Mouse (Mus musculus) CD4-positive, CD25-positive, alpha-beta regulatory T cell, adult 9 weeks (primary cell): ENCODE measurements around the gene Rmi1. TPM values are rescaled to one million over a fixed set of nuclear protein-coding genes. Genes with fewer than 3 reads are reported as not detected.

ENCODE experiments used
- polyA plus RNA-seq: library from polyadenylated mRNA; unstranded; fragments of 100-300 nt; shearing (Covaris generic); gene quantifications from one replicate; pipeline ENCODE4 v1.2.1, GENCODE M21; 2017

Gene Rmi1
- 39.6 TPM for polyA plus RNA-seq

DNA sequence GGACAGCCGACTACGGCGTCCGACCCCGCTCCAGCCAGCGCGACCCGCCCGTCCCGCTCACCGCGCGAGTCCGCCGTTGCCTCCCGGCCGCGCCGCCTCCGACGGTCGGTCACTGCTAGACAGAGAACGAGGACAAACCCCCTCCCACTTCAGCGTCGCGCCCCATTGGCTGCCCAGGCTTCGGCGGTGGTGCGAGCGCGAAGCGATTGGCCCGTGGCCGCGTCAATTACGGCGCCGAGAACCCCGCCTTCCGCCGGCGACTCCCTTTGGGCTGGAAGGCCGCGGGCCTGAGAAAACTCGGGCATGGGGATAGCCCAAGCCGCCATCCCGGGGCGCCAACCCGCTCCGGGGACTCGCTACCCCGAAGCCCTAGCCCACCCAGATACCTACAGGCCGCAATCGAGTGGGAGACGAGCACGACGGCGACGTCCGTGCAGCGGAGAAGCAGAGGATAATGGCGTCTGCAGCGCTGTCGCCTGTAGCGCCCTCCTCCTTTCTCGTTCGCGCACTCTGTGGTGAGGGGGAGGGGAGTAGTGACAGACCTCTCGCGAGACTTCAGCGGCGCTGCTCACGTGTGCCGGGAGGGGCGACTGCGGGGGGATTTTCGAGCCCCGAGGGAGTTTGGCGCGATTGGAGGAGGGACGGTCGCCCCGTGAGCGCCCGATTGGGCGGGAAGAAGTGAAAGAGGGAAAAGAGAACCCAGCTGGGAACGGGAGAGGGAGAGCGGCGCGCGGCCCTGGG lies at the start of gene Rmi1:
Gene Rmi1, plus strand, starts transcription at position 246 of the 741 bp plus-strand sequence.

GRCm38 (mm10) chr13:58358629-58359303 lies 43.3 kb upstream of the Rmi1 start, which contains the start of gene Kif27:
Gene Kif27 (minus strand): TSS chr13:58359122.

DNA sequence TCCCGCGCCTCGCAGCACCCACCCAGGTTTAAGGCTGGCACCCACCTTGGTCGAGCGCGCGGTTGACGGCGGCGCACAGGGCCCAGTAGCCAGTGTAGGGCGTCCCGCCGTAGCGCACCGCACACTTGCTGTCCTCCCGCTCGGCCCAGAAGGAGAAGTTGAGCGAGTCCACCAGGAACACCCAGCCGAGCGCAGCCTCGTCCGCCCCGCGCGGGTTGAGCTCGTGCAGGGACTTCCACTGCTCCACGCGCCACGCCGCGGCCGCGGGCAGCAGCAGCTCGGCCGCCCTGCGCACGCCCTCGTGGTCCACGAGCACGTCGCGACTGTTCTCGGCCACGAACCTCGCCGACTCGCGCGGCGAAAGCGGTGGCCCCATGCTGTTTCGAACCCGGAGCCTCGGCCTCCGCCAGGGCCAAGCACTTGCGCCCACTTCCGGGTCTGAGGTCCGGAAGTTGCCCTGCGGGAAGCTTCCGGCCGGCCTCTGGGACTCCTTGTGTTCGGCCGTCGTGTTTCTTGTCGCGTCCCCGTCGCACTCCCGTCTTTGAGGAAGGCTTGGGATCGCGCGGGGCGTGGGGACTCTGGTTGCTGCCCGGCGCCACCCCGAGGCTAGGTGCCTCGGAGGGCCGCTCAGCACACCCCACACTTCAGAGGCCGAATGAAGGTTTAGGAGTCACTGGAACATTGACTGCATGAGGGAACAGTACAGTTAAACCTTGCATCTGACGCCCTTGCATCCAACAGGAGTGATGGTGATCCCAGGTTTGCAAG lies 17.1 kb upstream of the Rmi1 start, which contains the start of gene 2210016F16Rik:
Gene 2210016F16Rik, minus strand, starts transcription at position 447 of the 768 bp plus-strand sequence.

GRCm38 (mm10) chr13:58403243-58403642 lies 1.2 kb downstream of the Rmi1 start, which contains the start of gene Hnrnpk:
Gene Hnrnpk (minus strand): TSS chr13:58403343.

Other genes starting within 250 kb of the Rmi1 start
- gene Idnk, start 244.6 kb upstream of the Rmi1 start, polyA plus RNA-seq: 221 TPM
- gene Ubqln1, start 186.6 kb upstream of the Rmi1 start, polyA plus RNA-seq: 7.4 TPM
- 0.32 TPM for gene Gkap1, start 126.5 kb upstream of the Rmi1 start, polyA plus RNA-seq
- not detected for gene Kif27, start 43.1 kb upstream of the Rmi1 start, polyA plus RNA-seq
- gene 2210016F16Rik, start 17.0 kb upstream of the Rmi1 start, polyA plus RNA-seq: 5.6 TPM
- 2,511 TPM for gene Hnrnpk, start 1.1 kb downstream of the Rmi1 start, polyA plus RNA-seq
- 0.37 TPM for gene Slc28a3, start 208.6 kb downstream of the Rmi1 start, polyA plus RNA-seq